Comparison of ENCODE assay signal across 9 mouse cellular contexts in genomic region chr11:88675526-88676353, GRCm38 (mm10). TPM values are rescaled to one million over a fixed set of nuclear protein-coding genes. Genes with fewer than 3 reads are reported as not detected.
DNase-seq lines count a peak whose midpoint lies in the region; ATAC-seq lines count a peak whose summit lies in the region.
"Had no signal": no experiment of that assay in that cellular context is flagged by ENCODE, and none has a peak within 500 bp of the region (broad histone marks: within the 10 kb centered on the region; RNA-seq: fewer than 3 reads in every experiment).

No protein-coding gene starts in this region.

- no peak overlapping the region for H3K9ac ChIP-seq in forebrain, embryonic 12.5 days
- H3K9ac ChIP-seq in forebrain, embryonic 11.5 days (ENCODE audit: low read length), result no peak overlapping the region
- no peak overlapping the region for H3K9ac ChIP-seq in kidney, embryonic 14.5 days (ENCODE audit: low read depth, low read length)

- H3K27me3 ChIP-seq in forebrain, embryonic 12.5 days, result no peaks in the 10 kb centered on the region
- no peaks in the 10 kb centered on the region for H3K27me3 ChIP-seq in forebrain, embryonic 11.5 days (ENCODE audit: control insufficient read depth, insufficient read depth, low read length)
- H3K27me3 ChIP-seq in kidney, embryonic 14.5 days (ENCODE audit: control insufficient read depth, insufficient read depth, low read length), result no peaks in the 10 kb centered on the region

- 85% methylated on average over 18 of the region's 18 CpGs for WGBS in forebrain, embryonic 12.5 days
- 89% methylated on average over 18 of the region's 18 CpGs for WGBS in forebrain, embryonic 11.5 days
- WGBS in kidney, embryonic 14.5 days, result 64% methylated on average over 18 of the region's 18 CpGs

- no peak for ATAC-seq in forebrain, embryonic 12.5 days (ENCODE audit: low FRiP score)
- no peak for ATAC-seq in forebrain, embryonic 11.5 days (replicated peaks; ENCODE audit: low FRiP score)
- ATAC-seq in kidney, embryonic 14.5 days (ENCODE audit: low FRiP score, low TSS enrichment), result 0 out of 2 replicates have a peak, but pooled peaks have one; percentile 41
- no peak for ATAC-seq in megakaryocyte, adult 5-6 weeks (ENCODE audit: poor library complexity, severe bottlenecking)

- no peak overlapping the region for H3K4me2 ChIP-seq in forebrain, embryonic 12.5 days
- H3K4me2 ChIP-seq in forebrain, embryonic 11.5 days (ENCODE audit: low read depth, low read length, severe bottlenecking), result no peak overlapping the region
- H3K4me2 ChIP-seq in kidney, embryonic 14.5 days (replicated peaks; ENCODE audit: low read depth, low read length), result no peak overlapping the region

- H3K36me3 ChIP-seq in forebrain, embryonic 12.5 days (replicated peaks), result peaks cover 76% of the 10 kb centered on the region
- peaks cover 4% of the 10 kb centered on the region for H3K36me3 ChIP-seq in forebrain, embryonic 11.5 days (ENCODE audit: control insufficient read depth, insufficient read depth, low read length)
- peaks cover 50% of the 10 kb centered on the region for H3K36me3 ChIP-seq in kidney, embryonic 14.5 days (ENCODE audit: control insufficient read depth, insufficient read depth, low read length)

- H3K27ac ChIP-seq in forebrain, embryonic 12.5 days, result 0 out of 2 replicates have a peak overlapping the region, but pooled peaks have one; percentile 26
- no peak overlapping the region for H3K27ac ChIP-seq in forebrain, embryonic 11.5 days (ENCODE audit: low read depth, low read length)
- H3K27ac ChIP-seq in kidney, embryonic 14.5 days (ENCODE audit: low read depth, low read length), result no peak overlapping the region

- H3K4me3 ChIP-seq in forebrain, embryonic 12.5 days (replicated peaks), result no peak overlapping the region
- H3K4me3 ChIP-seq in forebrain, embryonic 11.5 days (ENCODE audit: low read depth, low read length), result no peak overlapping the region
- H3K4me3 ChIP-seq in kidney, embryonic 14.5 days (ENCODE audit: low read length), result no peak overlapping the region
- H3K4me3 ChIP-seq: erythroblast, embryonic 14.5 days had no signal

- peaks cover 41% of the 10 kb centered on the region for H3K4me1 ChIP-seq in forebrain, embryonic 12.5 days
- H3K4me1 ChIP-seq in forebrain, embryonic 11.5 days (replicated peaks; ENCODE audit: control insufficient read depth, insufficient read depth, low read length), result no peaks in the 10 kb centered on the region
- H3K4me1 ChIP-seq in kidney, embryonic 14.5 days (ENCODE audit: control insufficient read depth, insufficient read depth, low read length), result peaks cover 13% of the 10 kb centered on the region

- no peaks in the 10 kb centered on the region for H3K9me3 ChIP-seq in forebrain, embryonic 12.5 days
- H3K9me3 ChIP-seq in forebrain, embryonic 11.5 days (ENCODE audit: control insufficient read depth, low read length), result no peaks in the 10 kb centered on the region
- no peaks in the 10 kb centered on the region for H3K9me3 ChIP-seq in kidney, embryonic 14.5 days (ENCODE audit: control insufficient read depth, low read length)

- DNase-seq in forebrain, embryonic 11.5 days (ENCODE audit: low spot score), result no peak
- no peak for DNase-seq in kidney, postnatal 25 days
- peak; percentile 43 to 53 for DNase-seq in urinary bladder, postnatal 36 days (ENCODE audit: low spot score in 2 of 2)
- DNase-seq in urinary bladder, adult 2 months (ENCODE audit: low spot score), result no peak
- DNase-seq in retina, postnatal 1 day, result no peak

RNA-seq across cellular contexts. Expression of gene Msi2, which starts 42.6 kb away (rescaled TPM):
- polyA plus RNA-seq in forebrain, embryonic 12.5 days (2016; fragmentation: Nextera tagmentation; extraction: Ambion mirVana), result 34.9 and 35.8 TPM in 2 replicates
- polyA plus RNA-seq in forebrain, embryonic 11.5 days (2014; fragmentation: Nextera tagmentation; extraction: Ambion mirVana), result 23.9 and 26.2 TPM in 2 replicates
- 30.8 and 50.4 TPM in 2 replicates for polyA plus RNA-seq in kidney, embryonic 14.5 days (2014; fragmentation: Nextera tagmentation; extraction: Ambion mirVana)
- polyA plus RNA-seq in urinary bladder, adult 2 months (2012; rRNA removed), result 44.7 and 47.1 TPM in 2 replicates
- 5.3 and 5.7 TPM in 2 replicates for total RNA-seq in megakaryocyte, adult 5-6 weeks (2015)
- total RNA-seq in megakaryocyte, adult 5-6 weeks (2017), result 7.8 and 14.4 TPM in 2 replicates

Comparison
In these comparisons a context has a peak if more than half of its experiments do, and no peak if none do; other contexts are left out.
1. DNase-seq: peak in urinary bladder, postnatal 36 days (2 of 2); none in forebrain, embryonic 11.5 days (single experiment), kidney, postnatal 25 days (0 of 2), urinary bladder, adult 2 months (single experiment) and retina, postnatal 1 day (single experiment).